Mouse (Mus musculus): Measurements from ENCODE around the gene C1qc. TPM values are rescaled to one million over a fixed set of nuclear protein-coding genes. Genes with fewer than 3 reads are reported as not detected.

Gene C1qc
- total and polyA plus RNA-seq, 2 experiments: 89.6 to 104 TPM

DNA sequence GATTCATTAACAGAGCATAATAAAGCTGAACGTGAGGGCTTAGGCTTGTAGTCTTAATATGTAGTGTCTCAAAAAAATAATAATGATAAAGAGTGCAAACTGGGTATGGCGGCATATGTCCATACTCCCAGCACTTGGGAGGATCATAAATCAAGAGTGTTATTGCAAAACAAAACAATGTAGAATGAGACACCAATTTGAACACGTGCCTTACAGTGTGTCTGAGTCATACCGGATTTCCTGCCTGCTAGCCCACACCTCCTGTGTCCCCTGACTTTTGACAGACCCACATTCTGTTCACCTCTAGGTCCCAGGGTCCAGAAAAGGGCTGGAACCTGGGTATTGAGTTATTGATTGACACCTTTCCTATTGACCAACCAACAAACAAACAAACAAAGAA lies 50.8 kb downstream of the C1qc start:
- Histone ChIP-seq H3K79me2 (ENCODE audit: control insufficient read depth, insufficient read depth, low read length) (no peaks in the 10 kb centered on the region), H3K27me3 (ENCODE audit: control insufficient read depth, insufficient read depth, low read length) (0 out of 2 replicates have a peak, but pooled peaks cover 4% of the 10 kb centered on the region), H3K36me3 (ENCODE audit: control insufficient read depth, insufficient read depth, low read length) (no peaks in the 10 kb centered on the region), H3K4me3 (ENCODE audit: insufficient read depth, low read depth, low read length) (no peak overlapping the region), H3K4me1 (ENCODE audit: control insufficient read depth, insufficient read depth, low read length) (no peaks in the 10 kb centered on the region), H3K27ac (replicated peaks; ENCODE audit: insufficient read depth, low read depth, low read length) (no peak overlapping the region), H3K9ac (ENCODE audit: low read depth, low read length) (no peak overlapping the region)
- WGBS: 55% methylated on average over 4 of the region's 4 CpGs
- TF ChIP-seq CTCF (IDR thresholded peaks at IDR 0.05; ENCODE audit: low read depth, low read length) (no peak), POLR2A (IDR thresholded peaks at IDR 0.05; ENCODE audit: extremely low read depth, insufficient read depth, low read length) (no peak)
- DNase-seq (ENCODE audit: extremely low read depth, low read depth, low spot score): no peak

DNA sequence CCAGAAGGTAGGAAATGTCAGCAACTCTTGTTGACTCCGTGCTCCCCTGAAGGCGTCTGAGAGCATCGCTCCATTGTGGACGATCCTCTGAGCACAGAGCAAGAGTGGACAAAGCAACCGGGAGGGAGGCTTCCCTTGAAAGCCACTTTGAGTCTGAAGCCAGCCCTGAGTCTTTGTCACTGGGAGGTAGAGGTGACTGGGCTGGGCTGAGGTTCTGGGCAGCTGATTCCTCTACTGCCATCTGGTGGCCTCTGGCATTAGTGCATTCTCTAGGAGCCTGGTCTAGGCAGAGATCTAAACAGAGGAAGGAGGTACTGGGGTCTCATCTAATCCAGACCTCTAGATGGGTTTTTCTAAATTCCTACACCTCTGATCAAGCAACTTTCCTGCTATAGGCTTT lies 51.8 kb downstream of the C1qc start:
- peak; percentile 37 for DNase-seq (ENCODE audit: extremely low read depth, low read depth, low spot score)
- H3K36me3 ChIP-seq (ENCODE audit: control insufficient read depth, insufficient read depth, low read length): no peaks in the 10 kb centered on the region
- H3K27ac ChIP-seq (replicated peaks; ENCODE audit: insufficient read depth, low read depth, low read length): no peak overlapping the region
- peaks cover 9% of the 10 kb centered on the region; the same call in 1 of the 2 replicates for H3K27me3 ChIP-seq (ENCODE audit: control insufficient read depth, insufficient read depth, low read length)
- TF ChIP-seq POLR2A (IDR thresholded peaks at IDR 0.05; ENCODE audit: extremely low read depth, insufficient read depth, low read length) (no peak), CTCF (IDR thresholded peaks at IDR 0.05; ENCODE audit: low read depth, low read length) (peak; percentile 88)
- WGBS: 9% methylated on average over 5 of the region's 5 CpGs
- no peaks in the 10 kb centered on the region for H3K4me1 ChIP-seq (ENCODE audit: control insufficient read depth, insufficient read depth, low read length)
- no peaks in the 10 kb centered on the region for H3K79me2 ChIP-seq (ENCODE audit: control insufficient read depth, insufficient read depth, low read length)
- no peak overlapping the region for H3K4me3 ChIP-seq (ENCODE audit: insufficient read depth, low read depth, low read length)
- H3K9ac ChIP-seq (ENCODE audit: low read depth, low read length): no peak overlapping the region

Other genes starting within 250 kb of the C1qc start
- gene Ephb2, start 57.1 kb downstream of the C1qc start, total RNA-seq (2014; rRNA removed): 0.20 and 0.37 TPM in 2 replicates
- gene Ephb2, start 57.1 kb downstream of the C1qc start, polyA plus RNA-seq (2012; rRNA removed): 0.18 and 0.27 TPM in 2 replicates
- 64.7 and 68.4 TPM in 2 replicates for gene C1qb, start 6.9 kb downstream of the C1qc start, total RNA-seq (2014; rRNA removed)
- 56.7 and 88.8 TPM in 2 replicates for gene C1qb, start 6.9 kb downstream of the C1qc start, polyA plus RNA-seq (2012; rRNA removed)
- 76.5 and 86.2 TPM in 2 replicates for gene C1qa, start 5.7 kb upstream of the C1qc start, total RNA-seq (2014; rRNA removed)
- gene C1qa, start 5.7 kb upstream of the C1qc start, polyA plus RNA-seq (2012; rRNA removed): 47.3 and 76.4 TPM in 2 replicates
- not detected in 2 replicates for gene Epha8, start 63.8 kb upstream of the C1qc start, total RNA-seq (2014; rRNA removed)
- gene Epha8, start 63.8 kb upstream of the C1qc start, polyA plus RNA-seq (2012; rRNA removed): not detected in 2 replicates
- gene Zbtb40, start 155.7 kb upstream of the C1qc start, total RNA-seq (2014; rRNA removed): 2.5 and 5.7 TPM in 2 replicates
- 3.9 and 5.1 TPM in 2 replicates for gene Zbtb40, start 155.7 kb upstream of the C1qc start, polyA plus RNA-seq (2012; rRNA removed)

All from liver, adult 2 months (tissue).